Mouse (Mus musculus): ENCODE measurements around the gene Rap2a.

DNA sequence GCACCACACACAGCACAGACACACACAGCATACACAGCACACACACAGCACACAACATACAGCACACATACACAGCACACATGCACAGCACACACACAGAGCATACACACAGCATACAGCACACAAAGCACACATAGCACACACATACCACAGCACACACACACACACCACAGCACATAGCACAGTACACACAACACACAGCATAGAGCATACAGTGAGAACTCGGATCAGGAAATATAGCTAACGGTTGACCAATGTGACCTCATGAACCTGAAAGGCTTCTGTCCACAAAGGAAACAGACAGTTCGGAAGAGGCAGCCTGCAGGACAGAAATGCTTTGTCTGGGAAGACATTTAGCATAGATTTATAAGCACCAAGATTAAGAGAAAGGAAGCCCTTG is 61.4 kb downstream of the Rap2a start:
- TF ChIP-seq CTCF (IDR thresholded peaks at IDR 0.05; ENCODE audit: low read depth, low read length) = no peak
- TF ChIP-seq EP300 (IDR thresholded peaks at IDR 0.05; ENCODE audit: insufficient read depth, low read depth, low read length) = no peak
- TF ChIP-seq POLR2A (IDR thresholded peaks at IDR 0.05; ENCODE audit: insufficient read depth, low read length) = no peak
